Mouse (Mus musculus) stomach, embryonic 14.5 days (tissue): ENCODE data around the gene Gna11. TPM values are rescaled to one million over a fixed set of nuclear protein-coding genes. Genes with fewer than 3 reads are reported as not detected.

ENCODE experiments used
- ATAC-seq: fragments of 200-750 bp; cut with Nextera tagmentation; 2 replicates; pipeline ENCODE4 v1.8.0; 2017; ENCODE audit warnings: low read depth, moderate TSS enrichment; ENCODE audit not compliant: insufficient number of reproducible peaks, insufficient read depth, low FRiP score
- H3K27ac ChIP-seq: fragments of 300-500 bp; sonication (generic); 2 replicates; pipeline ENCODE4 v1.5.1; 2014; ENCODE audit warnings: mild to moderate bottlenecking, low read length, moderate library complexity, mixed read lengths
- H3K27me3 ChIP-seq: fragments of 300-500 bp; sonication (generic); 2 replicates; pipeline ENCODE4 v1.6.1; 2014; ENCODE audit warnings: low read length, control low read depth, mixed read lengths; ENCODE audit not compliant: control insufficient read depth, insufficient read depth
- H3K36me3 ChIP-seq: fragments of 300-500 bp; sonication (generic); 2 replicates; pipeline ENCODE4 v1.6.1; 2014; ENCODE audit warnings: mild to moderate bottlenecking, control low read depth, low read length, moderate library complexity, mixed read lengths; ENCODE audit not compliant: control insufficient read depth, insufficient read depth
- H3K4me1 ChIP-seq: fragments of 300-500 bp; sonication (generic); 2 replicates; pipeline ENCODE4 v1.6.1; 2014; ENCODE audit warnings: low read length, control low read depth, mixed read lengths; ENCODE audit not compliant: control insufficient read depth, insufficient read depth
- H3K4me2 ChIP-seq: fragments of 300-500 bp; sonication (generic); replicated peaks from 2 replicates; pipeline ENCODE4 v1.6.1; 2014; ENCODE audit warnings: low read depth, low read length, control low read depth
- H3K4me3 ChIP-seq: fragments of 300-500 bp; sonication (generic); 2 replicates; pipeline ENCODE4 v1.5.1; 2014; ENCODE audit warnings: low read depth, low read length, control low read depth
- H3K9ac ChIP-seq: fragments of 300-500 bp; sonication (generic); replicated peaks from 2 replicates; pipeline ENCODE4 v1.6.1; 2014; ENCODE audit warnings: low read depth, mild to moderate bottlenecking, control low read depth, low read length, moderate library complexity, mixed read lengths
- H3K9me3 ChIP-seq: fragments of 300-500 bp; sonication (generic); 2 replicates; pipeline ENCODE4 v1.6.1; 2016; ENCODE audit warnings: low read depth, low read length, control low read depth; ENCODE audit not compliant: control insufficient read depth
- WGBS: fragments of 180-500 bp; shearing (Covaris S2); extraction: QIAGEN DNeasy Blood & Tissue Kit; methylation state at CpG from one replicate; pipeline ENCODE4 v1.1.7; 2014; 5-methylcytosine and 5-hydroxymethylcytosine counted together
- polyA plus RNA-seq: library from polyadenylated mRNA; unstranded; fragments of >200 nt; fragmentation: Nextera tagmentation; extraction: Ambion mirVana; gene quantifications from 2 replicates; pipeline ENCODE4 v1.2.1, GENCODE M21; 2014

Gna11 gene
- polyA plus RNA-seq, 1 experiment from 2014 or later, result 89.3 TPM

DNA sequence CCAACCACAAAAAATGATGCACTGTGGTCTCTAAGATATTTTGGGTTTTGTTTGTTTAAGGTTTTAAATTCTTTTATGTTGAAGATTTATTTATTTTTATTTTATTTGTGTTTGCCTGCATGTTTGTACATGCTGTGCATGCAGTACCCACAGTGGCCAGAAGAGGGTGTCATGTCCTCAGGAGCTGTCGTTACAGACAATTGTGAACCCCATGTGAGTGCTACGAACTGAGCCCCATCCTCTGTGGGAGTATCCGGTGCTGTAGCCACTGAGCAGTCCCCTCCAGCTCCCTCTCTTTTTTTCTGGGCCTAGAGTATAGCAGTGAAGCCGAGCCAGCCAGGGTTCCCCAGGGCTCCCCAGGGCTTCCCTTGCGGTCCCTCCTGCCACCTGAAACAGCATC lies 8.2 kb upstream of the Gna11 start:
- Histone ChIP-seq H3K4me1 (peaks cover 2% of the 10 kb centered on the region; the same call in 1 of the 2 replicates), H3K27ac (no peak overlapping the region), H3K9ac (no peak overlapping the region), H3K9me3 (no peaks in the 10 kb centered on the region; the same call in 1 of the 2 replicates), H3K36me3 (no peaks in the 10 kb centered on the region), H3K4me3 (no peak overlapping the region), H3K27me3 (no peaks in the 10 kb centered on the region), H3K4me2 (no peak overlapping the region)
- WGBS, result 91% methylated on average over 5 of the region's 5 CpGs
- no peak for ATAC-seq

DNA sequence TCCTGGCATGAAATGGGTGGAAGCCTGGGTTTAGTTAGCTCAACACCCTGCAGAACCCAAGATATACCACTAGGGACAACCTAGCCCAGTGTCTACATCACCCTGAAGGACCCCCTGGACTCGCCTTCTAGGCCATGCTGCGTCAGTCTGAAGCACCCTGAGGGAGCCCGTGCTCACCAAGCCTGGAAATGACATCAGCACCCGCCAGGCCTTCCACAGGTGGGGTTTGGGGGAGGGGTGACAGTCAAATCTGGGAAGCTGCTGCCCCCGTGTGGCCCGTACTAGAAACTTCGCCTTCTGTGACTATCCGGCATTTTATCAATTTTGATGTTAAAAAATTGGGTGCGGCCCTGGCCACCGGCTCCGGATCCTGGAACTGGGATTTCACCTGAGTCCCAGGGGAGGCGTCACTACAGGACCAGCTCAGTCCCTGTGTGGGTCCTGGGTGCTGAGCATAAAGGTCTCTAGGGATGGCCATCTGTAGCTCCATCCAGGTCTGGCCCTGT lies 6.7 kb upstream of the Gna11 start:
- no peaks in the 10 kb centered on the region for H3K36me3 ChIP-seq
- peaks cover 2% of the 10 kb centered on the region; the same call in 1 of the 2 replicates for H3K4me1 ChIP-seq
- WGBS, result 3% methylated on average over 12 of the region's 12 CpGs
- ATAC-seq, result peak; percentile 91
- no peak overlapping the region; the same call in 1 of the 2 replicates for H3K27ac ChIP-seq
- no peak overlapping the region for H3K4me3 ChIP-seq
- no peaks in the 10 kb centered on the region; the same call in 1 of the 2 replicates for H3K9me3 ChIP-seq
- H3K9ac ChIP-seq, result no peak overlapping the region
- H3K27me3 ChIP-seq, result no peaks in the 10 kb centered on the region
- no peak overlapping the region for H3K4me2 ChIP-seq

- no peak overlapping the region for H3K4me3 ChIP-seq
- H3K9me3 ChIP-seq, result no peaks in the 10 kb centered on the region
- H3K4me1 ChIP-seq, result peaks cover 2% of the 10 kb centered on the region; the same call in 1 of the 2 replicates
- H3K36me3 ChIP-seq, result no peaks in the 10 kb centered on the region
- no peak overlapping the region for H3K9ac ChIP-seq
- WGBS, result 13% methylated on average over 7 of the region's 7 CpGs
- no peaks in the 10 kb centered on the region for H3K27me3 ChIP-seq
- H3K27ac ChIP-seq, result no peak overlapping the region
- no peak overlapping the region for H3K4me2 ChIP-seq
- ATAC-seq, result no peak
Observed at GRCm38 (mm10) chr10:81550257-81550656, 5.3 kb upstream of the Gna11 start.

- Histone ChIP-seq H3K4me2 (no peak overlapping the region), H3K9ac (no peak overlapping the region), H3K9me3 (no peaks in the 10 kb centered on the region), H3K4me1 (peaks cover 6% of the 10 kb centered on the region; the same call in 1 of the 2 replicates), H3K27me3 (no peaks in the 10 kb centered on the region), H3K27ac (no peak overlapping the region), H3K36me3 (no peaks in the 10 kb centered on the region), H3K4me3 (no peak overlapping the region)
- WGBS, result 71% methylated on average over 5 of the region's 5 CpGs
- no peak for ATAC-seq
Observed at GRCm38 (mm10) chr10:81548944-81549343, 4.0 kb upstream of the Gna11 start.

DNA sequence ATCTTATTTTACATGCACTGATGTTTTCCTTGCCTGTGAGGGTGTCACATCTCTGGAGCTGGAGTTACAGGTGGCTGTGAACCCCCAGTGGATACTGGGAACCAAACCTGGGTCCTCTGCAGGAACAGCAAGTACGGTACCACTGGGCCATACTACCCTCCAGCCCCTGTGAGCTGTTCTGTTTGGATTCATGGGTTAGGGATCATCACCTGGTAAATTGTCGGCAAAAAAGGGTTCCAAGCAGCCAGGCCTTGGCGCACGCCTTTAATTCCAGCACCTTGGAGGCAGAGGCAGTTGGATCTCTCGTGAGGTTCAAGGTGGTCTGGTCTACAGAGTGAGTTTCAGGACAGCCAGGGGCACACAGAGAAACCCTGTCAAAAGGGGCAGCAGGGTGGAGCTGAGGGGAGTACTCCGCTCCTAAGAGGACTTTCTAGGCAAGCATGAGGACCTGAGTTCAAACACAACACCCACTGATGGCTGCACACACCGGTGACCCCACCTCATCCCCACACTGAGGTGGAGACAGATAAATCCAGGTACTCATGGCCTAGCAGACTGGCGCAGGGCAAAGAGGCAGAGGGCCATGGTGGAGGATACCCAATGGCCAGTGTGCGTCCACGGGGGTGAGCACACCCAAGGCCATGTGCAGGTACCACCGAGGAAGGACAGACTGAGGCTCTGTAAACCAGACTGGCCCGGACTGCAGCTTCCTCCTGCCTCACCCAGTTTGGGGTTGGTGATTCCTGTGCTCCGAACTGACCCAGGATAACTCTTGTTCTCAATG lies 2.0 kb upstream of the Gna11 start:
- no peaks in the 10 kb centered on the region for H3K27me3 ChIP-seq
- H3K9me3 ChIP-seq, result no peaks in the 10 kb centered on the region
- no peak overlapping the region for H3K4me3 ChIP-seq
- no peak overlapping the region for H3K4me2 ChIP-seq
- no peaks in the 10 kb centered on the region; the same call in 1 of the 2 replicates for H3K36me3 ChIP-seq
- H3K27ac ChIP-seq, result peak overlapping the region; percentile 69; the same call in 1 of the 2 replicates
- no peak overlapping the region for H3K9ac ChIP-seq
- WGBS, result 87% methylated on average over 13 of the region's 13 CpGs
- no peak for ATAC-seq
- H3K4me1 ChIP-seq, result peaks cover 25% of the 10 kb centered on the region

DNA sequence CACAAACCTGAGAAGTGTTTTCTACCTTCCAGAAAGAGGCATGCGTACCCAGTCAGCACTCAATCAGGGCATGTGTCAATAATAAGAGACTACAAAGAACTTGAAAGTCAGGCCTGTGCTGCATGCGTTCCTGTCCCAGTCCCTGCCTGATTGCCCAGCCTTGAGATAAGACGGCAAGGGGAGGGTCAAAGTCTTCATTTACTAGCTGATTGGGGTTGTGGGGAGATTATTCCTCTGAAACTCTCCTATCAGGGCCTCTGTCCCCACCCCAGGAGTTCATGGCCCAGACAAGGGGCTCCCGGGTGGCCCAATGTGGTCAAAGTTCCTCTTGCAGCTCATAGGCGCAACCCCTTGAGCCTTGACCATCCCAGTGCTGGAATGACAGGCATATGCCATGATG lies 1.3 kb upstream of the Gna11 start:
- no peak overlapping the region for H3K4me3 ChIP-seq
- no peak overlapping the region for H3K4me2 ChIP-seq
- peak; percentile 28 for ATAC-seq
- 73% methylated on average over 5 of the region's 5 CpGs for WGBS
- no peaks in the 10 kb centered on the region; the same call in 1 of the 2 replicates for H3K36me3 ChIP-seq
- no peaks in the 10 kb centered on the region for H3K27me3 ChIP-seq
- peaks cover 24% of the 10 kb centered on the region for H3K4me1 ChIP-seq
- H3K9ac ChIP-seq, result no peak overlapping the region
- peak overlapping the region; percentile 69; the same call in 1 of the 2 replicates for H3K27ac ChIP-seq
- H3K9me3 ChIP-seq, result no peaks in the 10 kb centered on the region

- no peaks in the 10 kb centered on the region for H3K9me3 ChIP-seq
- H3K4me1 ChIP-seq, result peaks cover 25% of the 10 kb centered on the region
- H3K4me2 ChIP-seq, result peak overlapping the region; percentile 95
- H3K4me3 ChIP-seq, result peak overlapping the region; percentile 97
- under 1% methylated on average over 92 of the region's 93 CpGs for WGBS
- peak overlapping the region; percentile 92 for H3K9ac ChIP-seq
- peak overlapping the region; percentile 66 for H3K27ac ChIP-seq
- H3K27me3 ChIP-seq, result no peaks in the 10 kb centered on the region
- peak; percentile 12 for ATAC-seq
- H3K36me3 ChIP-seq, result peaks cover 6% of the 10 kb centered on the region
Observed at GRCm38 (mm10) chr10:81544296-81545160, 462 bp downstream of the Gna11 start.

DNA sequence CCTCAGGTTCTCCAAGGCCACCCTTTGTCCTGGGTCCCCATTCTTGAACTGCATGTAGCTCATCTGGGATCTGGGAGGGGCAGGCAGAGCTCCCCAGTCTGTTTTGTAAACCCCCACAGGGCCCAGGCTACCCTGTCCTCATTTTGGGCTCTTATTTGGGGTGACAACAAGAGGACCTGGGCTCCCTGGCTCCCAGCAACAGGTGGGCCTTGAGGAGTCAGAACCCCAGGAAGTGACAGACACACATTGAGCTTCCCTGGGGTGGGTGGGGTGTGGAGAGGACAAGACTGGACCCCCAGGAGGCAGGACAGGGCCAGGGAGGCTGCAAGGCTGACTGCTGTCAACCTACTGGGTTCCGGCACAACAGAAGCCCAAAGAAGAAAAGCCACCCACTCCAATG lies 1.4 kb downstream of the Gna11 start:
- peak overlapping the region; percentile 95 for H3K4me2 ChIP-seq
- 74% methylated on average over 1 of the region's 1 CpGs for WGBS
- no peak for ATAC-seq
- no peaks in the 10 kb centered on the region for H3K27me3 ChIP-seq
- H3K9me3 ChIP-seq, result no peaks in the 10 kb centered on the region
- peak overlapping the region; percentile 97 for H3K4me3 ChIP-seq
- peak overlapping the region; percentile 92 for H3K9ac ChIP-seq
- no peak overlapping the region for H3K27ac ChIP-seq
- H3K36me3 ChIP-seq, result peaks cover 14% of the 10 kb centered on the region
- peaks cover 25% of the 10 kb centered on the region for H3K4me1 ChIP-seq
